Mouse (Mus musculus): ENCODE results near the gene Dydc2.

The Dydc2 gene

GRCm38 (mm10) chr14:41000801-41001200 is 68.2 kb downstream of the Dydc2 start:
- no peak for DNase-seq (ENCODE audit: low spot score)

GRCm38 (mm10) chr14:40999904-41000645 is 68.9 kb downstream of the Dydc2 start:
- peak; percentile 38 for DNase-seq (ENCODE audit: low spot score)

Data from spleen, adult 12 weeks (tissue).